Mouse (Mus musculus): ENCODE measurements around the gene Adamtsl4.

DNA sequence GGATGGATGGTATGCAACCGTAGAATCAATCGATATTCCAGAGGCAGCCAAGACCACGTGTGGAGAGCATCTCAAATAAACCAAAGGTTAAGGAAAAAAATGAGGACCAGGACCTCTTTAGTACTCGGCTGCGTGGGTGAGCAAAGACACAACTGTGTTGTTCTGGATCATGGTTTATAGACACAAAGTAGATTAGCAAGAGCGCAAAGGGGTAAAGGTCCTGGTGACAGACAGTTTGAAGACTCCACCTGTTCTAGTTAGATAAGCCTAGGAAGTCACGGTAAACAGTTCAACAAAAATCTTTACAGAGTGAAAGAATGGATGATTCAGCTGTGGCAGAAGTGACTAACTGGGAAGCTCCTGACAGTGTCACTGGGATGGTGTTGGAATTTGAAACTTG, 44.6 kb downstream of the Adamtsl4 start:
- TF ChIP-seq POLR2A (IDR thresholded peaks at IDR 0.05; ENCODE audit: low read depth, low read length) = no peak
- TF ChIP-seq CTCF (IDR thresholded peaks at IDR 0.05; ENCODE audit: borderline replicate concordance, insufficient read depth, low read length) = no peak

All from embryonic fibroblast, embryonic 13.5 days (primary cell).